Mouse (Mus musculus): Measurements from ENCODE around the gene Tet3. TPM values are rescaled to one million over a fixed set of nuclear protein-coding genes. Genes with fewer than 3 reads are reported as not detected.
A peak's percentile ranks its signal among the peaks of the same experiment; 100 is the strongest.

Gene Tet3
- polyA plus RNA-seq, 2 experiments from 2014 or later = 17.2 to 23.9 TPM

- no peak for ATAC-seq
Measured at GRCm38 (mm10) chr6:83478217-83478616, 19.3 kb upstream of the Tet3 start.

GRCm38 (mm10) chr6:83475431-83475830, 16.5 kb upstream of the Tet3 start:
- no peak for ATAC-seq

GRCm38 (mm10) chr6:83473240-83473639, 14.4 kb upstream of the Tet3 start:
- no peak for ATAC-seq

- no peak for ATAC-seq
Measured at GRCm38 (mm10) chr6:83471739-83472138, 12.9 kb upstream of the Tet3 start.

- ATAC-seq = no peak
Measured at GRCm38 (mm10) chr6:83464011-83464410, 5.1 kb upstream of the Tet3 start.

- ATAC-seq = no peak
Measured at GRCm38 (mm10) chr6:83456984-83457810, 1.7 kb downstream of the Tet3 start.

- peak; percentile 60 for ATAC-seq
Measured at GRCm38 (mm10) chr6:83456131-83456983, 2.5 kb downstream of the Tet3 start.

- ATAC-seq = no peak
Measured at GRCm38 (mm10) chr6:83455328-83456130, 3.4 kb downstream of the Tet3 start.

- ATAC-seq = no peak
Measured at GRCm38 (mm10) chr6:83453706-83454105, 5.2 kb downstream of the Tet3 start.

- no peak for ATAC-seq
Measured at GRCm38 (mm10) chr6:83450451-83451303, 8.2 kb downstream of the Tet3 start.

- no peak for ATAC-seq
Measured at GRCm38 (mm10) chr6:83449440-83449839, 9.4 kb downstream of the Tet3 start.

- peak; percentile 60 for ATAC-seq
Measured at GRCm38 (mm10) chr6:83448911-83449310, 10.0 kb downstream of the Tet3 start.

GRCm38 (mm10) chr6:83447031-83447430, 11.9 kb downstream of the Tet3 start:
- ATAC-seq = no peak

GRCm38 (mm10) chr6:83445796-83446195, 13.1 kb downstream of the Tet3 start:
- no peak for ATAC-seq

- no peak for ATAC-seq
Measured at GRCm38 (mm10) chr6:83443441-83444340, 15.2 kb downstream of the Tet3 start.

- ATAC-seq = no peak
Measured at GRCm38 (mm10) chr6:83442639-83443038, 16.2 kb downstream of the Tet3 start.

GRCm38 (mm10) chr6:83441259-83442061, 17.4 kb downstream of the Tet3 start:
- ATAC-seq = peak; percentile 74

GRCm38 (mm10) chr6:83440510-83441258, 18.2 kb downstream of the Tet3 start:
- peak; percentile 38 for ATAC-seq

- ATAC-seq = no peak
Measured at GRCm38 (mm10) chr6:83440197-83440509, 18.7 kb downstream of the Tet3 start.

Measured in activated CD4-positive, CD25-positive, alpha-beta regulatory T cell, adult 4 months (primary cell).